Mouse (Mus musculus) forebrain, postnatal 0 days (tissue): ENCODE measurements at regions not wholly inside any gene's neighbourhood (a gene's known extent, or its start where the extent isn't known, plus 50 kb on each side); places are given as distances from the start of the nearest gene placed in this dataset.

Experiments
- ATAC-seq: fragments of 200-750 bp; cut with Nextera tagmentation; 2 replicates; pipeline ENCODE4 v1.8.0; 2017; ENCODE audit warnings: mild to moderate bottlenecking, moderate library complexity
- DNase-seq: peaks from one replicate; pipeline ENCODE4 v3.0.0-alpha.2; 2015
- H3K27ac ChIP-seq: fragments of 300-500 bp; sonication (generic); 2 replicates; pipeline ENCODE4 v1.5.1; 2014; ENCODE audit warnings: low read depth, mild to moderate bottlenecking, antibody characterized with exemption, low read length, moderate library complexity, mixed read lengths
- H3K27me3 ChIP-seq: fragments of 300-500 bp; sonication (generic); 2 replicates; pipeline ENCODE4 v1.6.1; 2014; ENCODE audit warnings: mild to moderate bottlenecking, low read length, mixed read lengths; ENCODE audit not compliant: insufficient read depth
- H3K36me3 ChIP-seq: fragments of 300-500 bp; sonication (generic); 2 replicates; pipeline ENCODE4 v1.6.1; 2014; ENCODE audit warnings: mild to moderate bottlenecking, moderate library complexity; ENCODE audit not compliant: insufficient read depth
- H3K4me1 ChIP-seq: fragments of 300-500 bp; sonication (generic); 2 replicates; pipeline ENCODE4 v1.6.1; 2014; ENCODE audit warnings: antibody characterized with exemption; ENCODE audit not compliant: insufficient read depth
- H3K4me2 ChIP-seq: fragments of 300-500 bp; sonication (generic); 2 replicates; pipeline ENCODE4 v1.6.1; 2014; ENCODE audit warnings: low read depth, mild to moderate bottlenecking, moderate library complexity
- H3K4me3 ChIP-seq: fragments of 300-500 bp; sonication (generic); 2 replicates; pipeline ENCODE4 v1.5.1; 2014; ENCODE audit warnings: low read depth, low read length, mixed read lengths
- H3K9ac ChIP-seq: fragments of 300-500 bp; sonication (generic); 2 replicates; pipeline ENCODE4 v1.6.1; 2014; ENCODE audit warnings: mild to moderate bottlenecking
- H3K9me3 ChIP-seq: fragments of 300-500 bp; sonication (generic); 2 replicates; pipeline ENCODE4 v1.6.1; 2016; ENCODE audit warnings: low read length
- CTCF ChIP-seq: sonication (generic); IDR thresholded peaks from 2 replicates; pipeline ENCODE4 v1.5.1; 2016; ENCODE audit warnings: antibody characterized with exemption, control low read depth, low read depth
- WGBS: fragments of 180-500 bp; shearing (Covaris S2); extraction: QIAGEN DNeasy Blood & Tissue Kit; methylation state at CpG from one replicate; pipeline ENCODE4 v1.1.7; 2014; 5-methylcytosine and 5-hydroxymethylcytosine counted together

DNA sequence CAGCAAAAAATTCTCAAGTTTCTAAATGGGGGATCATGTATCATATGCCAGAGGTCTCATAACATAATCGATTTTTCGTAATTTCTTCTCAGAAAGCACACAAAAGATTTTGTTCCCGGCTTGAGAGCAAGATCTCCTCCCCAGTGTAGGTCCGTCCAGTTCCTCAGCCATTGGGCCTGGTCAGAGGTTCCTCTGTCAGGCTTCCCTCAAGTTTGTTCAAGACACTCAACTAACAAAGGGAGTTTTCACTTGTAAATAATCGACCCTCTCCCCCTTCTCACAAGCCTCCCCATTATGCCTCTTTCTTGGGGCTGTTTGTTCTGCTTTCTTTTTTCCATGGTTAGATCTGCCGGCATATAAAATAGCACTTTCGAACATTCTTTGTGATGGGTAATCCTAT, 539.7 kb downstream of the Ptprc start:
- TF ChIP-seq CTCF, result no peak
- H3K4me2 ChIP-seq, result no peak overlapping the region
- no peak overlapping the region for H3K9ac ChIP-seq
- H3K27ac ChIP-seq, result no peak overlapping the region
- H3K4me1 ChIP-seq, result 0 out of 2 replicates have a peak, but pooled peaks cover 2% of the 10 kb centered on the region
- H3K4me3 ChIP-seq, result no peak overlapping the region
- 15% methylated on average over 7 of the region's 7 CpGs for WGBS
- no peak for DNase-seq
- no peak for ATAC-seq
- no peaks in the 10 kb centered on the region for H3K27me3 ChIP-seq
- no peaks in the 10 kb centered on the region for H3K36me3 ChIP-seq
- H3K9me3 ChIP-seq, result no peaks in the 10 kb centered on the region

DNA sequence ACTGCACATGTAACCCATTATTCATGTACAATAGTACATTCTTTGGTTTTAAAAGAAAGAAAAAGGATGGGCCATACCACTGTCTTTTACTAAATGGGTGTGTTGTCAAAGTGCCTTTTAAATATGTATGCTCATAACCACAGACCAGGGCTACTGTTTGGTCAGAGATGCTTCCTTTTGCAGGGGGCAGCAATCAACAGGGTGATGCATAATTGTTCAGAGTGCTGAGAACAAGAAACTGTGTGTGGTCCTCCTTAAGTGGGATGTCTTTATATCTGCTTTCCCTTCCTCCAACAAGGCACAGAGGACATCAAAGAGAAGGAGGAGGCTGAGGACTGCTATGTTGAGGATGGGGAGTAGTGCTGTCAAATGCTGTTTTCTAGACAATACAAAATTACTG, 544.0 kb downstream of the Ptprc start:
- H3K4me1 ChIP-seq, result 0 out of 2 replicates have a peak, but pooled peaks cover 2% of the 10 kb centered on the region
- H3K9ac ChIP-seq, result no peak overlapping the region
- H3K4me2 ChIP-seq, result no peak overlapping the region
- TF ChIP-seq CTCF, result no peak
- H3K36me3 ChIP-seq, result no peaks in the 10 kb centered on the region
- no peaks in the 10 kb centered on the region for H3K27me3 ChIP-seq
- ATAC-seq, result no peak
- no peak overlapping the region for H3K4me3 ChIP-seq
- no peak for DNase-seq
- H3K9me3 ChIP-seq, result no peaks in the 10 kb centered on the region
- H3K27ac ChIP-seq, result no peak overlapping the region

GRCm38 (mm10) chr1:137620672-137621071, 554.8 kb downstream of the Ptprc start:
- no peak overlapping the region for H3K4me3 ChIP-seq
- H3K36me3 ChIP-seq, result no peaks in the 10 kb centered on the region
- no peaks in the 10 kb centered on the region for H3K27me3 ChIP-seq
- DNase-seq (no peak), ATAC-seq (no peak)
- 81% methylated on average over 5 of the region's 5 CpGs for WGBS
- H3K4me2 ChIP-seq, result no peak overlapping the region
- no peaks in the 10 kb centered on the region for H3K4me1 ChIP-seq
- H3K27ac ChIP-seq, result no peak overlapping the region
- H3K9ac ChIP-seq, result no peak overlapping the region
- TF ChIP-seq CTCF, result no peak
- H3K9me3 ChIP-seq, result no peaks in the 10 kb centered on the region

DNA sequence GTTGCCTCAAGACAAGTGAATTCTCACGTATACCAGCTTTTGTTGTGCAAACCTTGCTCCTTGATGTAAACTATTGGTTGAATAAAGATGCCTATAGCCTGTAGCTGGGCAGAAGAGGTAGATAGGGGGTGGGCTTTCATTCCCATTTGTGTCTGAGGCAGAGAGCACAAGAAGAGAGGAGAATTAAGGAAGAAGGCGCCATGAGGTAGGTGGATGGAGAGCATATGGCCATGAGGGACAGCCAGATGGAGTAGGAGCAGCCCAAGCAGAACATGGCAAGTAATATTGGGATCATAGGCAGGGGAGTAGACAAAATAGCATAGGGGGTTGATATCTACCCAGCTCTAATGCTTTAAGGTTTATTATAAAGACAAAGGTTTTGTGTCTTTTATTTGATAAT, 557.3 kb downstream of the Ptprc start:
- Histone ChIP-seq H3K4me2 (no peak overlapping the region), H3K9me3 (no peaks in the 10 kb centered on the region), H3K27ac (no peak overlapping the region), H3K4me3 (no peak overlapping the region), H3K36me3 (no peaks in the 10 kb centered on the region), H3K4me1 (no peaks in the 10 kb centered on the region), H3K9ac (no peak overlapping the region), H3K27me3 (no peaks in the 10 kb centered on the region)
- DNase-seq (no peak), ATAC-seq (no peak)
- no peak for TF ChIP-seq CTCF
- WGBS, result 77% methylated on average over 2 of the region's 2 CpGs

DNA sequence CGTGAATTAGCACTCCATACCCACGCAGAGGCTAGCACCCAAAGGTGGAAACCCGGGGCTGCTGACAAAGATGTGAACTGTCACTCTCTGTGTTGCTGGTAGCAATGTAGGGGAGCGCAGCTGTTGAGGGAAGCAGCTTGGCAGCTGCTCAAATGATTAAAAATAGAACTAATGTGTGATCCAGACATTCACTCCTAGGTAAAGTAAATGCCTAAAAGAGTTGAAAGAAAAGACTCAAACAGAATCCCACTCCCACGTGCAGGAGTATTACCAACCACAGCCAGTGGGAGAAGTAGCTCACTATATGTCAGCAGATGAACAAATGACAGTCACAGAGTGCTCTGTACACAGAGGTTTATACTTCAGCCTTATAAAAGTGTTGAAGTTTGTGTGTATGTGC, 558.0 kb downstream of the Ptprc start:
- Histone ChIP-seq H3K9me3 (no peaks in the 10 kb centered on the region), H3K27ac (no peak overlapping the region), H3K27me3 (no peaks in the 10 kb centered on the region), H3K9ac (no peak overlapping the region), H3K4me2 (no peak overlapping the region), H3K4me3 (no peak overlapping the region), H3K36me3 (no peaks in the 10 kb centered on the region), H3K4me1 (no peaks in the 10 kb centered on the region)
- TF ChIP-seq CTCF, result peak; percentile 30
- 29% methylated on average over 5 of the region's 5 CpGs for WGBS
- DNase-seq (peak; percentile 59), ATAC-seq (peak; percentile 92)

DNA sequence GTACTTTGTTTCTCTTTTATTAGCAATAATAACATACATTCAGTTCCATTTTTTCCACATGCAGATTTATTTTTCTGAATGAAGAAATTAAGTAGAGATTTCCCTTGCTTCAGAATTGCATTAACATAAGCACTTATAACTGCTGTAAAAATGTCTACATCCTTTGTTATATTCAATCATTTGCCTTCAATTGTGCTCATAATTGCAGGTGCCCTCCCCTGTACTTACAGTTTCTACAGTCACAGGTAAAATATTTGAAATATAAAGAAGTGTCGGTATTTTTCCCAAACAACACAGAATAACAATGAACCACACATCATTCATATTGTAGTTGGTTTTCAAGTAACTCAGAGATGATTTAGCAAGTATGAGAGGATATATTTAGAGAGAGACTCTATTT, 568.8 kb downstream of the Ptprc start:
- DNase-seq (no peak), ATAC-seq (peak; percentile 61; the same call in 1 of the 2 replicates)
- H3K9me3 ChIP-seq, result no peaks in the 10 kb centered on the region
- no peak overlapping the region; the same call in 1 of the 2 replicates for H3K4me2 ChIP-seq
- no peak overlapping the region for H3K9ac ChIP-seq
- peak overlapping the region; percentile 51; the same call in 1 of the 2 replicates for H3K27ac ChIP-seq
- H3K27me3 ChIP-seq, result no peaks in the 10 kb centered on the region
- WGBS, result 72% methylated on average over 1 of the region's 1 CpGs
- no peak overlapping the region for H3K4me3 ChIP-seq
- no peaks in the 10 kb centered on the region for H3K4me1 ChIP-seq
- no peak for TF ChIP-seq CTCF
- no peaks in the 10 kb centered on the region for H3K36me3 ChIP-seq

GRCm38 (mm10) chr1:137605890-137606663, 569.4 kb downstream of the Ptprc start:
- Histone ChIP-seq H3K27me3 (no peaks in the 10 kb centered on the region), H3K9ac (no peak overlapping the region), H3K4me2 (peak overlapping the region; percentile 37), H3K4me1 (no peaks in the 10 kb centered on the region), H3K4me3 (no peak overlapping the region), H3K9me3 (no peaks in the 10 kb centered on the region), H3K27ac (peak overlapping the region; percentile 51; the same call in 1 of the 2 replicates), H3K36me3 (no peaks in the 10 kb centered on the region)
- ATAC-seq (peak; percentile 74), DNase-seq (peak; percentile 59)
- no peak for TF ChIP-seq CTCF
- WGBS, result 32% methylated on average over 11 of the region's 11 CpGs
